Mouse (Mus musculus) c-Kit-negative CD71-positive TER-119-positive erythroid progenitor cells, embryonic 14.5 days (primary cell): ENCODE data around the gene Kcnh5.

Source experiments
- DNase-seq: peaks from one replicate; pipeline ENCODE4 v3.0.0-alpha.2; 2013; ENCODE audit warnings: low read depth, low spot score

Gene Kcnh5

DNA sequence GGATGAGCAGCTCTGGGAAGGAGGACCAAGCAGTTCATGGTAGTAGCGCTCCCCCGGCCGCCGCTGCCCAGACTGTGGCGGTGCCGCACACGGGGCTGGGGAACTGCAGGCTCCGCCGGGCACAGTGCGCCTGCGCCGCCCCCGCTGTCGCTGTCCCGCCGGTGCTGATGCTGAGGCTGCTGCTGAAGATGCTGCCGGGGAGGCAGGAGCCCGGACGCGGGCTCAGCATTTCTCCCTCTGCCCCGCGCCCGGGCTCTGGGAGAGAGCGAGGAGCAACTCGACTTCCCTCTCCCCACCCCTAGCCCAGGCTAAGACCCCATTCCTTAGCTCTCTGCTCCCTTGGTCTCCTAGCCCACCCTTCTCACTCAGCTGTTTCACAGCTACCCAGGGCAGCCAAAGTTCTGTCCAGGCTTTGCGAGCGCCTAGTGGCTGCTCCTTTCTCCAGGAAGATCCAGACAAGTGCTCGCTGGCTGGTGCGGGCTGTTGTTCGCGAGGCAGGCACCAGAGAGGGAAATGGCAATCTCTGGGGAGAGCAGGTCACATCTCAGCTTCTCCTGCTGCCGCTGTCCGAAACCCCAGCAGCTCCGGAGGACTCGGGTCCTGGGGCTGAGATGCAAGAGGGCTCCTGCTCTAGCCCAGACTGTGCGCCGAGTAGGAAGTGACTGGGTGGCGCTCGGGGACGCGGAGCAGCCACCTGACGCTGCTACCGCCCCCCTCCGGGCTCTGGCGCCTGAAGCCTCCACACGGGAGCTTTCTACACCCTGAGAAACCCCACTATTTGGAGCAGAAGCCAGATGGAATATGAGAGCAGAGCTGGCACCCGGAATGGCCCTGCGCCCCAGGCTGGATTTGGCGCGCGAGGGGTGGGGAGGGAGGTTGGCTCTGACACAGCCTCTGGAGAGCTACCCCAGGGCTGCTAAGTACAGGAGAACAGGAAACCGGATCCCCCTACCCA, at the start of gene Kcnh5:
Gene Kcnh5, minus strand, starts transcription at position 642 of the 955 bp plus-strand sequence.
- DNase-seq: no peak

DNA sequence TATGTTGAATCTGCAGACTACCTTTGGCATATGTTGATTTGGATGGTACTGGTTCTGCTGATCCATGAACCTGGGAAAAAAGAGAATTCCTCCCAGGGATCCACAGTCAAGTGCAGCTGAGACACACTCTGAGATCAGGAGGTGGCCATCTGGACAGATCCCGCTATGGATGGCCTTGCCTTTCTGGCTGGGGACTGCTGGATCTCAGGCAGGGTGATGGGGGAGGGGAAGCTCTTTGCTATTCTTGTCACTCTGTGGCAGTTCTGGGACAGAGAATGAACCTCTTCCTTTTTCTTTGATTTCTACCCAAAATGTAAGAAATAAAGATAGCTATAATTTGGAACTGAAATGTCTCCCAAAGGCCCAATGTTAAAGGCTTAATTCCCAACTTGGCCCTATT, 46.8 kb upstream of the Kcnh5 start:
- no peak for DNase-seq

DNA sequence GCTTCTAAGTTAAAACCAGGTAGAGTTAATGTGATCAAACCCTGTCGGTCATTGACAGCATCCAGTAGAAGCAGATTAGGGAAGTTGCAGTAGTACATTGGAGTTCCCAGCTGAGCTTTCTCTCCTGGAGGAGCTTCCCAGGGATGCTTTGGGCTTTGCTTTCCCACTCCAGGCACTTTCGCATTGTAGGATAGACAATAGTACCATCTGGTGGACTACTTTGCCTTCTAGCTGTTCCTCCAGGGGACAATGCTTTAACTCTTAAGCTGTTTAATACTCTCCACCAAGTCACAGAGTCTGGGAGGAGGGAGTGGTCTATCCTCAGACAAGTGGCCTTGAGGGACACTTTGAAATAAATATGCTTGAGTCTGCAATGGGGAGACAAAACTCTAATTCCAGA, 12.3 kb upstream of the Kcnh5 start:
- no peak for DNase-seq

DNA sequence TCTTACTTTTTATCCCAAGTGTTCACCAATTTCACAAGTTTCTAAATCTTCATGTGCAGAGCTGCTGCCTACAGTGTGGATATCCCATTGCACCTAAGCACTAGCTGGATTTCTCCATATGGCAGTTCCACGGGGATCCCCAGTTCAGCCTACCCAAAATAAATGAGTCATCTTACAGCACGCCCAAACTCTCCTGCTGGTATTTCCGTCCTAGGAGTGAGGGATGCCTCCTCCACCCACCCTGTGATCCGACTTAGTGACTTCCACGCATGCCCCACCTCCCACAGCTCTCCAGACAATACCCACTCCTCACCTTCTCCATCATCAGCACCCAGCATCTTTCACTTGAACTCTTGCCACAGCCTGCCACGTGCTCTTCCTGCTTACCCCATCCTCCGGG, 5.5 kb upstream of the Kcnh5 start:
- no peak for DNase-seq

DNA sequence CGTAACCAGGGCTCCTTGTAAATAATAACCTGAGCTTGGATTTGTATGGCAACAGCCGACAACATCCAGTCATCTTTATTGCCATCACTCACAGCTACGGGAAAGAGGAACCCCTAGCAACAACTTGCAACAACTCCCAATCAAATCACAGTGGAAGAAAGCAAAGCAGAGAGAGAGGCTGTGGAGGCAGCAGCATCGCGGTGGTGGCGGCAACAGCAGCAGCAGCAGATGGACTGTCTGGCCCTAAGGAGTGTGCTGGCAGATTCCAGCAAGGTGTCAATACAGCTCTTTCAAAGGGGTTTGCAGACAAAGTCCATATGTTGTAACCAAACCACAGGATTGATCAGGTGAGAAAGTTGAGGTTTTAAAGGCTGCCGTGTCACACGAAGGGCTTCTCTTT, 2.4 kb upstream of the Kcnh5 start:
- DNase-seq: no peak

DNA sequence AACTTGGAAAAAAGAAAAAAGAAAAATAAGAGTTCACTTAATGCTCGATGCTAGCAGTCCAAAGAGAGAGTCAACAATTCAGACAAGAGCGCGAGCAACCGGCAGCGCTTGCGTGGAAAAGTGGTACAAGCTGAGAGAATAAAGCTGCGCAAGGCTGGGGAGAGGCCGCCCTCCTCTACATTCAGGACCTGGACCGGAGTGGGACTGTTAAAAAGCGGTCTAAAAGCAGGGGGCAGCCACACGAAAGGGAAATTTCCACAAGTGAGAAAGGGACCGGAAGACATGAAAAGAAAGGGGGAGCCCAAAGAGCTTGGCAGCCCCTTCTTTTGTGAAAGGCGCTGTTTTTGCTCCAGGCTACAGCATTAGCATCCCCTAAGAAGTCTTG, 506 bp upstream of the Kcnh5 start:
- no peak for DNase-seq

DNA sequence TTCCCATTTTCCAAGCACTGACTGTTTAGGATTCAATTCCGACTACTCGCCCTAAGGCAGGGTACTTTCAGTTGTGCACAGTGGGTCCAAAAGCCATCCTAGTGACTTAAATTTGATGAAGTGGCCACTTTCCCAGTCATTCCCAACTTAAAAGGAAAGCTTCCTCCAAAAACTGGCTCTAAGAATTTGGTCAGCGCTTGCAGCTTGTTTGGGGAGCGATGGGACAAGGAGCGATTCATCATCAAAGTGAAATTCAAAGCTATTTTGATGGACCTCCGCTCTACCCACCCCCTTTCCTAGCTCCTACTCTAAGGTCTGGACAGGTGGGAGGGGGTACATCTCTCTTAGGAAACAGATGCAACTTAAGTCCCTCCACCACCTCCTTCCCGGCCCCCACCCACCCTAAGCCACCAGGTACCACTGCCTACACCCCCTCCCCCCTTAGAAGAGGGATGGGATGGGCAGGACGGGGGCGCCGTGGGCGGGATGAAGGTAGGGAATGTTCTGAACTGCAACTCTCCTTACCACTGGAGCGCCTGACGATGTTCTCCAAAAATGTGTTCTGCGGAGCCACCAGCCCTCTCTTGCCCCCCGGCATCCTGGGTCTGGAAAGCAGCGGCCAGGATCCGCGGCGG, 1.1 kb downstream of the Kcnh5 start:
- DNase-seq: no peak

DNA sequence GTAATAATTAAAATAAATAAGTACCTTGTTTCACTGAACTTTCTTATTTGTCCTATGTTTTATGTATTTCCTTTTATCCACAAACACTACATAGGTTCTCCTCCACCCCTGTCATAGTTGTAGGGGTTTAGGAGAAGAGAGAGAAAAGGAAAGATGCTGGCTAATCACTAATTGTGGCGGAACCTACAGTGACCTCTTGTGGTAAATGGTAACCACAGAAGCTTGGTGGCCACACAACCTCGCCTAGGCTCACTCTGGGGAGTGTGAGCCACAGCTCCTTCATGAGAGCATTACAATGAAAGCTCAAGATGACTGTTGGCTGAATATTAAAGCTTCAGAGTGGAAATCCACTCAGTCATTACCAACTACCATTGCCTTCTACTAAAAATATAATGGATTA, 6.2 kb downstream of the Kcnh5 start:
- no peak for DNase-seq

DNA sequence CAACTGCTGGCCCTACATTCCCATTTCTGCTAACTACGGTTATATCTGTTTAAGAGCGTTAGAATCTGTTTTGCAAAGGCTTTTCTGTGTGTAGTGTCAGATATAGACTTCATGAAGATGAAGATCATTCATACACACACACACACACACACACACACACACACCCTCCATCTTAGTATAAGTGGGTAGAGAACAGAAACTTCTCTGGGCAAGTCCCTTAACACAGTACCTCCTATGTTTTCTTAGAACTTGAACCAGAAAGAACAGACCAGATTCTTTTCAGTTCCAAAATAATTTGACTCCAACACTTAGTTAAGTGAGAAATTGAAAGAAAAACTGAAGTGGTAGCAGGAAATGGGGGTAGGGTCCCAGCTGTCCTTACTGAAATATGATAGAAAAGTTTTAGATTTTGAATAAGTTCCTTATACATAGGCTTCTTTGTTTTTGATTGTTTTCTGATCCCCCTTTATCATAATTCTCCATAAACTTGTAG, 24.0 kb downstream of the Kcnh5 start:
- DNase-seq: no peak

DNA sequence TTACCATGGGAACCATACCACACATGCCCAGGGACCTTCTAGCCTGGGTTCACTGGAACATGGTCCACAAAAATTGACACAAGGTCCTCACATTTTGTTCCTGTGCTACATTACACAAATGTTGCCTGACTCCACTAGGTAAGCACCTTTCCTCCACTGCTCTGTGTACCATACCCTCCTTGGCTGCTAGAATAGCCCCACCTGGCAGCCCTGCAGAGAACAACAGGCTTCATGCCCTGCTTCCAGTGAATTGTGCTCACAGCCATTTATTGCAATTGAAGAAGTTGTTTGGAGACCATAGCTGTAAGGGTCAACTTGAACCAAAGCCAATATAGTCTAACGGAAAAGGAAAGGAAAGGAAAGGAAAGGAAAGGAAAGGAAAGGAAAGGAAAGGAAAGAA, 37.3 kb downstream of the Kcnh5 start:
- DNase-seq: no peak

DNA sequence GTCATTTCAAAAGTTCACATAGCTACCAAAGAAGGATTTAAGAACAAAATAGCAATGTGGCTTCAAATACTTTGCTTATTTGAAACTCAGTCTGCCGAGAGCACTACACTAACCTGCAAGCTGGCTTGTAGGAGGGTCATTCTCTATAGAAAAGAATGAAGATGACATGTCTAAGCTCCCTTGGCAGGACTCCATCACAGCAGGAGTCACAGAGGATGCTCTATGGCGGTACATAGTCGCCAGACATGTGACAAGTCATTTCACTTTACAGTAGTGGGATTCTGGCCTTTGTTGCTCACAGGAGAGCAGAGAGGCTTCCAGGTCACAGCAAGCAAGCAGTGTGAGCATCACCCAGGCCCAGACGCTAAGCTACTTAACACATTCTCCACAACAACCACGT, 85.2 kb downstream of the Kcnh5 start:
- DNase-seq: no peak

DNA sequence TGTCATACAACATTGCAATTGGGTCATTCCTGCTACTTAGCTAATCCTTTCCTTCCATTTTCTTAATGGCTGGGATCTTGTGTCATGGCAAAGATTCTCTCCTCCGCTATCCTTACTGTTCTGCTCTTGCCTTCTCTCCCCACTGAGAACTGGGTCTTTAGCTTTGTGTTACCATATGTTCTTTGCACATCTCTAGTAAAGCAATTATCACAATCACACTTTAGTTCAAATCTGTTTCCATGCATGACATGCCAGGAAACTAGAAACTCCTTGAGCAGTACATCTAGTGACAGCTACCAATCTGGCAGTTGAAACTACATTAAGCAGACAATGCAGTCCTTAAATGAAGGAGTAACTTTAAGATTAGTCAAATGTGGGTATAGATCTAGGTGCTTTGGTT, 86.2 kb downstream of the Kcnh5 start:
- no peak for DNase-seq

DNA sequence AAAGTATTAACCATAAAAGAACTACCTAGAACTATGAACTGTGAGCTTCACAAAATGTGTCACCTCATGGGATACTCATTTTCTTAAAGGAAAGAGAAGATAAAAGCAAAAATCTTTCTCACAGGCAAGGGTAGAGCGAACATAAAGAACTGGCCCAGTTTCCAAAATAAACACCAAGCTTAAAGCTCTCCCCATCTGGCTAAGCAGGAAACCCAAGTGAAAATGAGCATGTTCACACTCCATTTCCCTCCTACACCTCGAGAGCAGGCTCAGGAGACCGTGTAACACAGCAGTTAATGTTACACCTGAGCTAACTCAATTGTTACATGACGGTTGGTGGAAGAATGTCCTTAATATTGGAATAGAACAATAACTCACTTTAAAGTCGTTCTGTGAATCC, 100.0 kb downstream of the Kcnh5 start:
- DNase-seq: no peak

DNA sequence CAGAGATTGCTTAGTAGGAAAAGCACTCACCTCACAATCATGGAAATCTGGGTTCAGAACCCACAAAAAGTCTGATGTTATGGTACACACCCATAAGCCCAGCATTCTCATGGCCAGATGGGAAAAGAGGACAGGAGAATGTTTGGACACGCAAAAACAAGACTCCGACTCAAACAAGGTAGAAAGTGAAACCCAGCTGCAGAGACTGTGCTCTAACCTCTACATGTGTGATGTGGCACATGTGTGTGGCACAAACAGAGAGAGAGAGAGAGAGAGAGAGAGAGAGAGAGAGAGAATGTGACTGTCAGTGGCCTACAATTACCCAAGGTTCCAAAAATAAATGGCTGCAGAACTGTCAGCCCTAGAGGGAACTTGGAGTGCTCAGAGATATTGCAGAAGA, 106.1 kb downstream of the Kcnh5 start:
- no peak for DNase-seq

DNA sequence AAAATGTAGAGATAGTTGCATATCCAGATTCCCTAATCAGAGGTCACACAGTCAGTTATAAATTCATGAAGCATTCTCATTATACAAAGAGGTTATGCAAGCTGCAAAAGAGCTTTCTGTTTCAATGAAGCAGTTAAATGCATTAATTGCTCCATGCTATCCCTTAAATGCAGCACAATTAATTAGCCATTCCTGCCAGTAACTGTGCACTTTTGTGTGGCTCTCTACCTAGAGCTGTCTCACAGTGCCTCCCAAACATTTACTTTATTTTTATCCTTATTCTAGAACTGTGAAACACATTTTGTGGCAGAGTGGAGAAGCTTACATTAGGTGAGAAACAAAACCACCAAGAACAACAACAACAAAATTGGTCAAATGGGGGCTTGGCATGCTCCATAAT, 114.6 kb downstream of the Kcnh5 start:
- DNase-seq: no peak

DNA sequence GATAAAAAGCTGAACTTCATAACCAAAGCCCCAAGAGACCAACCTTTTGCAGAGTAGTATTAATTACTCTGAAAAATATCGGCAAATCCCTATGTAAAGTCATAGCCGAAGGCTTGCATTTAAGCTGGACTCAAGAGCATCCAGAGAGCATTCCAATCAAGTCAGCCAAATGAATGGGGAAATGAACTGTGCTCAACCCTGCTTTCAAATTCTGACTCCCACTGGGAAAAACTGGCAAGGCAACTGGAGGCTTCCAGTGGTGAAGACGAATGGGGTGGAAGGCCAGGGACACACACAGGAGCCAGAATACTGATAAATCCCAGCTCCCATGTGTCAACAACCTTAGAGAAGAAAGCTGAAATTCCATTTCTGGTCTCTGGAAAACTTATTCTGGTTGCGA, 115.4 kb downstream of the Kcnh5 start:
- DNase-seq: no peak

DNA sequence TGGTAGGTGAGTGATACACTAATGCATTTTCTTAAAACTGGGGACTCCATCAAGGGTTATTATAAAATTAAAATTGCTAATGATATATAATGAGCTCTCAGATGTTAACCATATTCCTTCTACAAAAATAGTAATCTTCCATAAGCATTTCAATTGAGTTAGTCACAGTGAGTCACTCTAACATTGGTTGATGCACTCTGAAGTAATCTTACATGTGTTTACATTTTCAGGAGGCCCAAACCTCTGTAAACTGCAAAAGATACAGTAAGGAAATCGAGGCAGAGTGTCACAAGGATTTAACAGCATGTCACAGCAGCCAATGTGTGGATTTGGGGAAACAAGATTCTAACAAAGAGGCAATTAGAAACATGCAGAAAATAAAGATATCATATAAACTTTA, 123.4 kb downstream of the Kcnh5 start:
- DNase-seq: no peak

DNA sequence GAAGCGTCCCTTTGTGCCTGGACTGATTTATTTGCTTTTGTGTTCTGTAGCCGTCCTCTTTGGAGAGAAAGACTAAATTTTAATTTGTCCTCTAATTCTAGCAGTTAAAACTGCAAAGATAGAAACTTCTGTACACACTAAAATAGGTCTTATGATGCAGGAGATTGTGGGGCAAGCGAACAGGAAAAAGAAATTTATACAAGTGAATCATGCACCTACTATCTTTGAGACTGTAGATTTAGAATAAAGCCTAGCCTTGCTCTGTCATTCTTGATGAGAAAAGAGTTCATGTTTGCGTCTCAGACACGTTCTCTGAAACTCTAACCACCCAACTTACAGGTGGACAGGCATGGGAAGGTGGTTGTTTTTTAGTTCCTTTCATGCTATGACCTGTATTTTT, 140.4 kb downstream of the Kcnh5 start:
- DNase-seq: no peak

DNA sequence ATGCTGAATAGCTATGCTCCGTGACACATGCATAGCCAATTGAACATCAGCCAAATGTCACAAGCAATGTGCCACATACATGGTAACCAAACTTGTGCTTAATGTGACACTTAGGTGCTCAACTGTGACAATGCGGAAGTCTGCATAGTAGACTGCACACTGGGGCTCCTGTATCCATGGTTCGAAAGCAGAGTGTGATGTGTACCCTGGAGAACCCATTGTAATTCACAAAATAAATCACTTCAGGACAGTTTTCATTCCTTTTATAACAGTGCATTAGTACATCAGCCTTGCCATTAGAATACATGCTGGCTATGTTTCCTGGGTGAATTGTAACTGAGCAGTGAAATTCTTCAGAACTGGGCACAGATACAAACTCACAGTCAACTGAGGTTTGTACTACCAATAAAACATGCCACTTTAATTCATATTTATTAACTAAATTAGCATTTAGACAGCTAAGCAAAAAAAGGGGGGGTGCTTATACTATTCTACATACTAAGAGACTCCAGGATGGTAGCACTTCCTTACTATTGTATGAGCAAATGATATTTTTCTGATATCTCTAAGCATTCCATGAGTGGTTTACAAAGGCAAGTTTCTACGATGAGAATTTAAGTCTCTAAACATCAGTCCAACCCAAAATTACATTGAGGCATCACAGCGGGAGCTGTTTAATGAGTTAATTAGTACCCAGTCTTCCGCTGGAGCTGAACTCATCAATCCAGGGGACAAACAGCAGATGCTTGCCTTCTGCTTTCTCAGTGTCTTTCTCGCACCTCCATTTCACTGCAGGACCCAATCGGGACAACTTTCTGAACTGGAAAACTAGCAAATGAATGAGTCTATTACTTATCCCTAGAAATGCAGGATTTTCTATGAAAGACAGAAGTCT, 144.9 kb downstream of the Kcnh5 start:
- DNase-seq: no peak

DNA sequence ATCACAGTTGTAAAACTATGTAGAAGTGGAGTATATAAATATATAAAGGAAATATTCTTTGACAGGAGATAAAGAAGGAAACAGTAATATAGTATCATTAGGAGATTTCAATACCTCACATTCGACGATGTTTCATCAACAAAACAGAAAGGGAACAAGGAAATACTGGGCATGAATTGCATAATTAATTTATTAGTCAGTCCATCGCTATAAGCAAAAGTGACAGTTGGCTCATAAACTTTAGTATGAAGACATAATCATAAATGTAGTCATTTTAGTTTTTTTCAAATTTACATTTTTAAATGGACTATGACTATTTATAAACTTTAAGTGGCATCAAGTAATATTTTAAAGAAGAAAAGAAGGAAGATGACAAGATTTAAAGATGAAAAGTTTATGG, 205.9 kb downstream of the Kcnh5 start:
- DNase-seq: no peak

DNA sequence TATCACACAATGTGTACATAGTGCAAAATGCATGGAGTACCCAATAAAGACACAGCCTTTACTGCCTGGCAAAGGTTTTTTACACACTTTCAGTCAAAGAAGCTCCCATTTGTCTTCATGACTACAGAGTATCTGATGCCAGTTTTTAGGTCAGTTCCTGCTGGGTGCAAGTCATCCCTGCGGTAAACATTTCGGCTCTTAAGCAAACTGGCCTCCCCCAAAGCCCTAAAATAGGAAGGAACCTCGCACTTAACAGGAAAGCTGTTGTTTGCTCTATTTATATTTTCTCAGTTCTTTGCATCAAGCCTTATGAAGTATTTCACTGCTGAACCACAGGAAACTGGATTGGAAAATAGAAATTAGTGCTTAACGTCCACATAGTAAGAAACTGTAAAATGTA, 207.7 kb downstream of the Kcnh5 start:
- no peak for DNase-seq

DNA sequence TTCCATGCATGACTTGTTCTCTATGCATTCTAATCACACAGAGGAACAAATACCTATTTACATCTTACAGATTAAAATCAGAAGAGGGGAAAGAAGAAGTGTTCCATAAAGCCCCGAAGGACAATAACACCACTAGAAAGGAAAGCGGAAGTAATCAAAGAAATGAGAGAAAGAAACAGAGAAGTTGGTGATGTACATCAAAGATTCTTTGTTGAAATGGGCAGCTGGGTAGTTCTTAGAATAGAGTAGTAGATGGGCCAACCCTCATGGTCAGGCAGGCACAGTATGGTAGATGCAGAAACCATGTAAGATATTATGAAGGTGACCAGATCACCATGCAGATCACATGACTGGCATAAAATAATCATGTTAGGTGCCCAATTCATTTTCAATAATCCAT, 210.9 kb downstream of the Kcnh5 start:
- no peak for DNase-seq
